Mouse (Mus musculus): ENCODE data around the gene Nrxn2.

The Nrxn2 gene

DNA sequence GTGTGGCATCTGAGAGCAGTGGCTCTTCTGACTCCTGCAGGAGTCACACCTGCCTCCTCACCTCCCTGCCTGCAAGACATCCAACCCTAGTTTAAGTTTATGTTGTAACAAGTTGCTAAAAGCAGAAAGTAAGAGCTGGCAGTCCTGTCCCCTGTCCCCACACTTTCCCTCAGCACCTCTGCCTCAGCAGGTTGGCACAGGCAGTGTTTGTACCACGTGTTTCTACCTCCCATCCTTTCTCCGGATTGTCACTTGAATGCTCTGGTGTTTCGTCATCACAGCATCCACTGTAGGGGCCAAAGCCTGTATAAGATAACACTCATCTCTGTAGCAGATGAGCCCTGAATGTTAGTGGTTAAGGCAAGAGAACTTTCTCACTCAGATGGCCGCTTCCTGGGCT lies 106.5 kb downstream of the Nrxn2 start:
- DNase-seq = no peak

DNA sequence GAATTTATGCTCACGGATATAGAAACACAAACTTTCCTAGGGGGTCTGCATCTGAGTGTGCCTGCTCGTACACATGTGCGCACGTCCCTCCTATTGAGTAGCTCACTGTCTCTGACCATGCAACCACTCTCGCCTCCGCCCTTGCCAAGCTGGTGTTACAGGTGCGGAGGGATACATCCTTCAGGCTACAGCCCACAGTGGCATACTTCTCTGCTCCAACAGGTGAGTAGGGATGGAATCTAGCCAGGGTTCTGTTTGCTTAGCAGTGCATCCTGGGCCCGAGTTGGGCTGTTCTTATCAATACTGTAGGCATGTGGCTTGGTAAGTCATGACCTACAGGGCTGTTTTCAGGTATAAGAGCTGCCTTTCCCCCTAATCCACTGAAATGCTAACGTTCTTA lies 107.5 kb downstream of the Nrxn2 start:
- DNase-seq = no peak

DNA sequence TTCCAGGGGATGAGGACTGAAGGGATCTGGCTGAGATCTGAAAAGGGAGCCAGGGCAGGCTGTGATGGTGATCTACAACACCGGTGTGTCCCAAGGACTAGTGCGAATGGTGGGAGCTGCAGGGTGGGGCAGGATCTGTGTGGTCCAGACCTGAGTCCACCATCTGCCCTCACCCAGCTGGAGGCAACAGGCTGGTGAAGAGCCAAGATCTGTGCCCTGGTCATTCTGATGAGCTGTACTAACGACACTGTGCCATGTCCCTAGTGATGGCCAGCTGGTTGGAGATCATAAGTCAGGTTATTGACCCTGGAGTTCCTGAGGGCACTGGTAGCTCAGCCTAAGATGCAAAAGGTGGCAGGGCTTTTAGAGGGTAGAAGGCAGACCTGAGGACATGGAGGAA lies 108.9 kb downstream of the Nrxn2 start:
- DNase-seq = no peak

- DNase-seq = no peak
Measured at GRCm38 (mm10) chr19:6527839-6528531, 109.5 kb downstream of the Nrxn2 start.

GRCm38 (mm10) chr19:6529265-6529985 lies 110.9 kb downstream of the Nrxn2 start:
- no peak for DNase-seq

DNA sequence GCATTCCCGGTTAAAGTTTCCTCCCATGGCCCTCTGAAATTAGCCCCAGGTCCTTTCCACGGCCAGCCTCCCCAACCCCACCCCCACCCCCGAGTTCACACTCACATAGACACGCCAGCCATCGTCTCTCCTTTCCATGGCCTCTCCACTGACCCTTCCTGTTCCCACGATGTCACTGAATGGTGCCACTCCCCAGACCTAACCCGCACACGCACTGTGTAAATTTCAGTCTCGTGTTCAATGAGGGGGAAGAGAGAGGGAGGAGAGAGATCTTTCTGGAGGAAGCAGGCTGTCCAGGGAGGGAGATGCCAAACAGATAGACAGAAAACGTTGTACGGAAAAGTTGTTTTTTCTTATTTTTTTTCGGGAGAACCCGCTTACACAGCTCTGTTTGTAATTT lies 111.8 kb downstream of the Nrxn2 start:
- no peak for DNase-seq

DNA sequence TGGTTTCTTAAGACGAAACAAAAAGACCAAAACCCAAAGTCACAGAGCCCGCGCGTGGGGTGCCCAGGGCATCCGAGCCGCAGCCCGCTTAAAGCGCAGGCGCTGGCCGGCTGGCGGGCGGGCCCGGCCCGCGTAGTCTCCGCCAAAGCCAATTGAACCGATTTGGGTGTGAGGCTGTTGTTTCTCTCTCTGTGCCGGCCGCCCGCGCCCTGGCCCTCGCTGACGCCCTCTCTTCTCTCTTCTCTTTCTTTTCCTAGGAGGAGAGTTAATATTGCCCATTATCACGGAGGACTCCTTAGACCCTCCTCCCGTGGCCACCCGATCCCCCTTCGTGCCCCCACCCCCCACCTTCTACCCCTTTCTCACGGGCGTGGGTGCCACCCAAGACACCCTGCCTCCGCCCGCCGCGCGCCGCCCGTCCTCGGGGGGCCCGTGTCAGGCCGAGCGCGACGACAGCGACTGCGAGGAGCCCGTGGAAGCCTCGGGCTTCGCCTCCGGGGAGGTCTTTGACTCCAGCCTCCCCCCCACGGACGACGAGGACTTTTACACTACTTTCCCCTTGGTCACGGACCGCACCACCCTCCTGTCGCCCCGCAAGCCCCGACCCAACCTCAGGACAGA lies 112.6 kb downstream of the Nrxn2 start:
- no peak for DNase-seq

GRCm38 (mm10) chr19:6531832-6532471 lies 113.4 kb downstream of the Nrxn2 start:
- no peak for DNase-seq

DNA sequence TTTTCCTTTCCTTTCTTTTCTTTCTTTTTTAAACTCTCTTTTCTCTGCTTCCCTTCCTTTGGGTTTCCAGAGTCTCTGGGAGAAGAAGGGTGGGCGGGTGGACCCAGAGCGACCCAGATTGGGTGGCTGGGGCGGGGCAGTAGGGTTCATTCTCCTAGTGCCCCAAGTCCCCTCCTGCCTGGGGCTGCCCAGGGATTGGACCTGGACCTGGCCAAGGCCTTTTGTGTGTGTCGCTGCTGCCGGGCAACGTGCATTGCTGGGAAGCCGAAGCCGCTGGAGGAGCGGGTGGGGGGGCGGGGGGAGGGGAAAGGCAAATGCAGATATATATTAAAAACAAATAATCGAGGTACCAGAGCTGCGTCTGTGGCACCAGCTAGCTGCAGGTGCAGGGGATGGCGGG lies 114.1 kb downstream of the Nrxn2 start:
- DNase-seq = no peak

DNA sequence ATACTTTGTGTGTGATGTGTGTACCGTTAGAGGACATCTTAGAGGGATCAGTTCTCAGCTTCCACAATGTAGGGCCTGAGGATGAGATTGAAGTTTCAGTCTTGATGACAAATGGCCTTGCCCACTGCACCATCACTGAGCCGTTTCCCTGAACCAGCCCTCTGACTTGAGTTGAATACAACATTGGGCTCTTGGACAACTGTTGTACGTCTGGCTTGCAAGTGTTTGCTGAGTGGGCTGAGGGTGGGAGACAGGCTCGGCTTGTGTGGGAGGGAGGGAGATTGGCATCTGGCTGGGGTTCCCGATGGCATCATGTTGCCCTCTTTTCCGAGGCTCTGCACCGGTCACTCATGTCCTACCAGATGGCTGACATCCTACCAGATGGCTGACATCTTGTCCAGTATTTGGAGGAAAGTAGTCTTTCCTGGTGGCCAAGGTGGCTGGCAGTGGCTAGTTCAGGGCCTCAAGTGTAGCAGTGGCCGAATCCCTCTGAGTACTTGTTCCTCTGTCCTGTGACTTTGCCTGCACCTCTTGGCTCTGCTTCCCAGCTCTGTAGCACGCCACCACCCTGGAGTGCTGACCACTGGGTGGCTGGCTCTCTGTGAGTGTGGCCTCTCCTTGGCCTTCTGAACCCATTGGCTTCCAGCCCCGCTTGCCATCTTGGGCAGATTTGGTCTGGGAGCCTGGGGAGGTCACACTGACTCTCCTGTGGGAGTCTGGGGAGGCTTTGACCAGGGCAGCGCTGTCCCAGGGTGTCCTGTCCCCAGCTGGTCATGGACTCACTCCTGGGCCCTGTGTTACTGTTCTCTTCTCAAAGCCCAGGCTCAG lies 115.0 kb downstream of the Nrxn2 start:
- DNase-seq = no peak

- no peak for DNase-seq
Measured at GRCm38 (mm10) chr19:6534118-6534415, 115.5 kb downstream of the Nrxn2 start.

DNA sequence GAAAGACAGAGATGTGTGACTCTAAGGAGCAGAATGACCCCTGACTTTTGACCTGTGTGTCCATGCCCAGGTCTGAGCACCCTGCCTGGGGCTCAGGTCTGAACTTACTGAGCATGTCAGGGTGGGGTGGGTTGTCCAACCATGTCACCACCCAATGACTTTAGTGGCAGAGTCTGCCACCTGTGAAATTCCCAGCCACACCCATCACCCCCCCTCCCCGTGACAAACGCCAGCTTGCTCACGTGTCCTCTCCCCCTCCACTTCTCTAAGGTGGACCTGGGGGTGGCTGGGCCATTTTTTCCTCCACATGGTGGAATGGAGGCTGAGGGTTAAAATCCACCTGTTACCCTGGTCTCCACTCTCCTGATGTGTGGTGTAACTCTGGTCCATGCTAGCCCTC lies 117.7 kb downstream of the Nrxn2 start:
- no peak for DNase-seq

- DNase-seq = no peak
Measured at GRCm38 (mm10) chr19:6536696-6537095, 118.2 kb downstream of the Nrxn2 start.

DNA sequence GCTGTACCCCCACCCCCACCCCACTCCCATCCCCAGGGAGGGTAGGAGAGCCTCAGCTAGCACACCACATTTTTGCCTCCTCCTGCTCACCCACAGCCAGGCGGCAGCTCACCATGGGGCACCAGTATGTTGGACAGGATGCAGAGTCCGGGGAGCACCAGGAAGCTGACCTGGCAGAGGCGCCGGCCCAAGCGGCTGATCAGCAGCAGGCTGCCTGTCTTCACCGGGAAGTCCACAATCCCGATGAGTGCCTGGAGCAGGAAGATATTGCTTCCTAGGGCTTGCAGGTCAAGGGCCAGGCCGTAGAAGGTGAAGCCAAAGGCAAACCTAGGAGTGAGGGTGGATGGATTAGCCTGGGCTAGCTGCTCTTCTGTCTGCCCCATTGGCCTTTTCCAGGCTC lies 119.0 kb downstream of the Nrxn2 start:
- no peak for DNase-seq

DNA sequence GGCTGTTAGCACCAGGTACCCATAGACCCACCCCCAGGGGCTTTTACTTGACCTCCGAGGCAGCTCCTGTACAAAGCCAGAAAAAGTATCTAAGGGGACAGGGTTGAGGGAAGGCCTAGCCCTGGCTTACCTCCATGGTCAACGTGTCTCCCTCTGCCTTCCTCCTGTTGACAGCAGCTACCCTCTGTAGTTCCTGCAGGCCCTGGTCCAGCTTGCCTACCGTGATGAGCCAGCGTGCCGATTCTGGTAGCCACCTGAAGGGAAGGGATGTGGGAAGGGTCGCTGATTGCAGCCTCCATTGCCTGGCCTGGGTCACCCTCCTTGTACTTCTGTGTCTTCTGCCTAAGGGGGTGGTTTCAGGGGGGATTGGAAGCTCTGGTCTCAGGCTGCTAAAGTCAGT lies 120.0 kb downstream of the Nrxn2 start:
- no peak for DNase-seq

DNA sequence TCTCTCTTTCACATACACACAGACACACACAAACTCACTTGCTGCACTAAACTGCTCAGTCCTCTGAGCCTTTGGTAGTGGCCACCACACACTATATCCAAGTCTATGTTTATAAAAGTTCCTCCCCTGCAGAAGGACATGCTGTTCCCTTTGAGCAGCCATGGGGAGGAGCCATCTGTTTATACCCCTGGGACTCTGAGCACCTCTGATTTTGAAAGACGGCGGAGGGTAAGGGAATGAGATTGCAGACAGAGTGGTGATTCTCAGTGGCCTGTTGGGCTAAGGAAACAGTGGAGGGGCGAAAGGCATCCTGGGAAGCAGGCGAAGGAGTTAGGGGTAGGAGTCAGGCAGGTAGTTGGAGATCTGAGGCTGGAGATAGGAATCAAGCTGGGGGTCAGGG lies 121.1 kb downstream of the Nrxn2 start:
- no peak for DNase-seq

DNA sequence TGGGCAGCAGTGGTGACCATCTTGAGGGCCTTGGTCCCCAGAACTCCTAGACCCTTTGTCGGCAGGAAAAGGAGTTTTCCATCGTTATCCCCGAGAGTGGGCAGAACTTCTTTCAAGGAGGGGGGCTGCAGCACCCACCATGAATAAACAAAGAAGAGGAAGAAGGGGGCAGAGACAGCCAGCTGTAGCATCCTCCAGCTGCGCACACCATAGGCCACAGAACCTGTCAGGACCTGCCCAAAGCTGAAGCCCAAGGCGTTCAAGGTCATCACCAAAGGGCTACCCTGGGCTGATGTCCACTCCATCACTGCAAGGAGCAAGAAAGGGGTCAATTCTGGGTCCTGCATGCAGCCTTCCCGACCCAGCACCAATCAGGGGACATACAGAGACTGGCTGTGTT lies 121.7 kb downstream of the Nrxn2 start:
- no peak for DNase-seq

DNA sequence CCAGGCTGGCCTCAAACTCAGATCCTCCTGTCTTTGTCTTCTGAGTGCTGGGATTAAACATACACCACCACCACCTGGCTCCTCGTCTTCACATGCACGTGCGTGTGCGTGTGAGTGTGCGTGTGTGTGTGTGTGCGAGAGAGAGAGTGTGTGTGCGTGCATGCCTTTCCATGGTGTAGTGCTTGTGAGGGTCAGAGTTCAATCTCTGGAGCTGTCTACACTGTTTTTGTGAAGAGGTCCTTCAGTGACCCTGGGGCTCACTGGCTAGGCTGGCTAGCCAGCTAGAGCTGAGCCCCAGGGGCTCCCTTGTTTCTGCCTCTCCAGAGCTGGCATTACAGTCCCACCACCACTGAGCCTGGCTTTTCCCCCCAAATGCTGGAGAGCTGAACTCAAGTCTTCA lies 123.0 kb downstream of the Nrxn2 start:
- DNase-seq = no peak

DNA sequence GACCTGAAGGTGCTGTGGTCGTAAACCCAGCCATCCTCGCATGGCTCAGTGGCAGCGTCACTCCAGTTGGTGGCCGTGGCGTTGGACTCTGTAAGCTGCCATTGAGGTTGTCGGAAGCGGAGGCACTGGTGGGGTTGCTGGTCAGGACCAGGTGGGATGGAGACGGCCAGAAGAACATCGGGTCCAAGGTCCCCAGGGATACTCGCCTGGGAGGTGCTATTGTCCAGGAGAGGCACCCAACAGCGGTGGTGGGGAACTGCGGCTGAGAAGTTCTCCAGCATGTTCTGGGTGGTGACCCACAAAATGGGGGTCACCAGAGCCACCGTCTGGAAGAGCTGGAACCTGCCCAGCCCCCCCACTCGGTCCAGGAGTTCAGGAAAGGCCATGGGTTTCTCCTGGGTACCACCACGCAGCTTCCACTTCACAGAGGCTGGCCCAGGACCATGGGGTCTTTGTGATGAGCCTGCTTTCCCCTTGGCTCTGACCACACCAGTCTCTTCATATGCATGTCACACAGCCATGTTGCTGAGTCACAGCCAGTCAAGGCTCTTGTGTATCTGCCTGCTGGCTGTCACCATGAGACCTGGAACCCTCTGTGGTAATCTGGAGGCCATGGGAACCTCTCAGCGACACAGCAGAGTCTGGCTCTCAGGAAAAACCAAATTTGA lies 124.0 kb downstream of the Nrxn2 start, which contains the start of gene Slc22a12:
Gene Slc22a12, minus strand, starts transcription at position 666 of the 668 bp plus-strand sequence.
- no peak for DNase-seq

GRCm38 (mm10) chr19:6543035-6543383 lies 124.5 kb downstream of the Nrxn2 start:
- no peak for DNase-seq

DNA sequence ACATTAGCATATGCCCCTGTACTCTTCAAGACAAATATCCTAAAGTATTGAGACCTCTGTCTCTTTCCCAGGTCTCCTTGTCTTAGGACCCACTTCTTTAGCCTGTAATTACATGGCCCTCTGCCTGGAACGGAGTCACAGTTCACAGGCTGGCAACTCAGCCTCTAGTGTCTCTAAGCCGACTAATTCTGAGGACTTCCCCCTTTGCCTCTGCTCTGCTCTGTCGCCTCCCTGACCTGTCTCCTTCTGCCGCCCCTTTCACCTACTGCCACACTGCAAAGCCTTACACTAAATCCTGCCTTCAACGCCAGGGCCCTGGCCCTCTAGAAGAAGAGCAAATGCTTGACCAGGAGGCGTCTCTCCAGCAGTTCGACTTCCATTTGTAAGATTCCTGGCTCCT lies 125.0 kb downstream of the Nrxn2 start:
- DNase-seq = no peak

GRCm38 (mm10) chr19:6544712-6545111 lies 126.2 kb downstream of the Nrxn2 start:
- DNase-seq = no peak

- no peak for DNase-seq
Measured at GRCm38 (mm10) chr19:6545481-6545880, 127.0 kb downstream of the Nrxn2 start.

All from layer of hippocampus, adult 9-11 months (tissue).